Mouse (Mus musculus): ENCODE data around the gene Urm1.

The Urm1 gene

GRCm38 (mm10) chr2:29858748-29859473, 39.0 kb downstream of the Urm1 start:
- CTCF ChIA-PET = no interaction called here

- CTCF ChIA-PET = no interaction called here
Measured at GRCm38 (mm10) chr2:29865125-29865524, 45.2 kb downstream of the Urm1 start.

GRCm38 (mm10) chr2:29868949-29869645, 49.2 kb downstream of the Urm1 start, which contains the start of gene Cercam:
Gene Cercam, plus strand, starts transcription at chr2:29869164.
- CTCF ChIA-PET = interaction anchor here (0.6 kb wide), 3 partner anchors 23 to 35 kb away, joined by 4 read pairs; no protein-coding TSS in a partner anchor

- CTCF ChIA-PET = interaction anchor here (0.6 kb wide), 1 partner anchor 22 kb away, joined by 4 read pairs; no protein-coding TSS in a partner anchor
Measured at GRCm38 (mm10) chr2:29869646-29870451, 50.0 kb downstream of the Urm1 start.

- CTCF ChIA-PET = no interaction called here
Measured at GRCm38 (mm10) chr2:29872581-29873295, 52.9 kb downstream of the Urm1 start.

- CTCF ChIA-PET = no interaction called here
Measured at GRCm38 (mm10) chr2:29873801-29874200, 53.9 kb downstream of the Urm1 start.

GRCm38 (mm10) chr2:29878061-29878460, 58.2 kb downstream of the Urm1 start:
- CTCF ChIA-PET = no interaction called here

GRCm38 (mm10) chr2:29879191-29879590, 59.3 kb downstream of the Urm1 start:
- CTCF ChIA-PET = interaction anchor here (0.7 kb wide), 1 partner anchor 679 kb away, joined by 3 read pairs; no protein-coding TSS in a partner anchor

- CTCF ChIA-PET = interaction anchor here (0.7 kb wide), 1 partner anchor 95 kb away, joined by 3 read pairs; no protein-coding TSS in a partner anchor
Measured at GRCm38 (mm10) chr2:29879964-29880830, 60.3 kb downstream of the Urm1 start.

- CTCF ChIA-PET = interaction anchor here (0.6 kb wide), 1 partner anchor 81 kb away, joined by 6 read pairs; no protein-coding TSS in a partner anchor
Measured at GRCm38 (mm10) chr2:29886659-29887292, 66.9 kb downstream of the Urm1 start.

- CTCF ChIA-PET = no interaction called here
Measured at GRCm38 (mm10) chr2:29889066-29889944, 69.4 kb downstream of the Urm1 start, which contains the start of gene Odf2. Gene Odf2, plus strand, starts transcription at chr2:29889221.

- CTCF ChIA-PET = no interaction called here
Measured at GRCm38 (mm10) chr2:29889991-29890833, 70.3 kb downstream of the Urm1 start.

- CTCF ChIA-PET = interaction anchor here (0.5 kb wide), 1 partner anchor 22 kb away, joined by 4 read pairs; no protein-coding TSS in a partner anchor
Measured at GRCm38 (mm10) chr2:29891773-29892172, 71.9 kb downstream of the Urm1 start.
